Mouse (Mus musculus): ENCODE measurements around the gene Gm21976. TPM values are rescaled to one million over a fixed set of nuclear protein-coding genes. Genes with fewer than 3 reads are reported as not detected.

The Gm21976 gene
- total and polyA plus RNA-seq, 2 experiments from 2014 or later = not detected

DNA sequence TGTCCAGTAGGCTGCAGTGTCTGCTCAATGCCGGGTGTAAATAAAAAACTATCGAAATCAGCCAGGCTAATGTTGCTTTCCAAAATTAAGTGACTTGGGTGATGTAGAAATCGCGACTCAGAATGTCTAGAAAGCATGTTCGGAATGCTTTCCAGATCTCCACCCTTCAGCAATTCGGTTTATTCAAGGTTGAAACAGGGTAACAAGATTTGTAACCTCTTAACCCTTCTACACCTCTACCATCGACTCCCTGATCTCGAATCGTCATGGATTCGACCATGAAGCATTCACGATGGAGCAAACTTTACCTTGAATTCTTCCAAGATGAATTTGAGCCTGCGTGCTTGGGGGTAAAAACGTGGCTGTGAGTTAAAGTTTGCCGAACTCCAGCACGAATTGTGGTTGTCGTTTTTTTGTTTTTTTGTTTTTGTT is 37.6 kb downstream of the Gm21976 start:
- 3% methylated on average over 16 of the region's 16 CpGs for WGBS
- peak overlapping the region; percentile 91 for H3K9ac ChIP-seq (replicated peaks; ENCODE audit: low read depth, low read length)
- no peak for ATAC-seq (ENCODE audit: insufficient read depth, low read depth)
- H3K27me3 ChIP-seq (ENCODE audit: control insufficient read depth, insufficient read depth, low read length) = no peaks in the 10 kb centered on the region
- peak; percentile 26 for TF ChIP-seq CTCF (IDR thresholded peaks at IDR 0.05; ENCODE audit: low read depth)
- no peak for TF ChIP-seq EP300 (IDR thresholded peaks at IDR 0.05; ENCODE audit: low read depth)
- H3K27ac ChIP-seq (ENCODE audit: low read depth) = peak overlapping the region; percentile 92
- peak overlapping the region; percentile 87 for H3K4me3 ChIP-seq (ENCODE audit: low read depth, low read length)
- H3K4me1 ChIP-seq (ENCODE audit: control insufficient read depth, insufficient read depth) = peaks cover 5% of the 10 kb centered on the region
- H3K4me2 ChIP-seq (ENCODE audit: low read depth, low read length) = peak overlapping the region; percentile 77
- H3K9me3 ChIP-seq (replicated peaks; ENCODE audit: control insufficient read depth, low read length) = no peaks in the 10 kb centered on the region
- peaks cover 15% of the 10 kb centered on the region for H3K36me3 ChIP-seq (replicated peaks; ENCODE audit: control insufficient read depth, insufficient read depth, low read length)
- no peak for DNase-seq (ENCODE audit: low spot score)

DNA sequence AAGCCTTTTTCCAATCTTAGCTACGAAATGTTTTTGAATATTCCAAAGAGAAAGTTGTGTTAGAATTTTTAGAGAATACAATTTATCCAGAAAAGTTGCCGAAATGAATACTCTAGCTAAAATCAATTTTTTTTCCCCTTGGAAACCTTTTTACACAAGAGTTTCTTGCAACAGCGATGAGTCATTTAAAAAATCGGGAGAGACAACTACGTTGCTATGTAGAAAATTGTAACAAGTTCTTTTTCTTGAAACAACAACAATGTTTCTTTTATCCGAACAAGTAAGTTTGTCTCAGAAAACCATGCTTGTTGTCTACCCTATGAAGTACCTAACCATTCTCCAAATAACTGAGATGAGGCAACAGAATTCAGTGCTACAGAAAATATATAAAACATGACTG is 38.2 kb downstream of the Gm21976 start:
- peaks cover 9% of the 10 kb centered on the region for H3K36me3 ChIP-seq (replicated peaks; ENCODE audit: control insufficient read depth, insufficient read depth, low read length)
- DNase-seq (ENCODE audit: low spot score) = no peak
- peaks cover 5% of the 10 kb centered on the region for H3K4me1 ChIP-seq (ENCODE audit: control insufficient read depth, insufficient read depth)
- no peak for ATAC-seq (ENCODE audit: insufficient read depth, low read depth)
- no peaks in the 10 kb centered on the region for H3K9me3 ChIP-seq (replicated peaks; ENCODE audit: control insufficient read depth, low read length)
- TF ChIP-seq CTCF (IDR thresholded peaks at IDR 0.05; ENCODE audit: low read depth) = no peak
- TF ChIP-seq EP300 (IDR thresholded peaks at IDR 0.05; ENCODE audit: low read depth) = no peak
- H3K4me2 ChIP-seq (ENCODE audit: low read depth, low read length) = no peak overlapping the region
- 86% methylated on average over 6 of the region's 6 CpGs for WGBS
- no peak overlapping the region for H3K27ac ChIP-seq (ENCODE audit: low read depth)
- H3K4me3 ChIP-seq (ENCODE audit: low read depth, low read length) = no peak overlapping the region; the same call in 1 of the 2 replicates
- no peaks in the 10 kb centered on the region for H3K27me3 ChIP-seq (ENCODE audit: control insufficient read depth, insufficient read depth, low read length)
- H3K9ac ChIP-seq (replicated peaks; ENCODE audit: low read depth, low read length) = peak overlapping the region; percentile 91; the same call in 1 of the 2 replicates

DNA sequence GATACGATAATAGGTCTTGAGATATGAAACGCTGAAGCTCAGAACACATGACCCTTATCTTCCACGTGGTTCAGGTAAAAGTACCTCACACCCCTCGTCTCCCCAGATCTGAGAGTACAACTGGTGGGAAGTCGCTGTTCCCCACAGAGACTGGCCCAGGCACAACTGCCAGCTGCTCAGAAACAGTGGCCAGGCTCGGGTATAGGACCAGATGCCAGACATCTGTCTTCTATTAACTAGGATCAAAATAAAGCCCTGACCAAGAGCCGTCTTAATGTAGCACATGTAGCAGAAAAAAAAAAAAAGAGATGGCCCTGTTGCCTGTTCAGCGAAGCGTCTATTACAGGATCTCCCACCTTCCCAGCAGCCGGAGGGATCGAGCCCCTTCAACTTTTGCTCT is 45.3 kb downstream of the Gm21976 start:
- 80% methylated on average over 11 of the region's 11 CpGs for WGBS
- Histone ChIP-seq H3K27me3 (ENCODE audit: control insufficient read depth, insufficient read depth, low read length) (no peaks in the 10 kb centered on the region), H3K4me2 (ENCODE audit: low read depth, low read length) (no peak overlapping the region), H3K9me3 (replicated peaks; ENCODE audit: control insufficient read depth, low read length) (no peaks in the 10 kb centered on the region), H3K9ac (replicated peaks; ENCODE audit: low read depth, low read length) (no peak overlapping the region), H3K4me3 (ENCODE audit: low read depth, low read length) (no peak overlapping the region), H3K36me3 (replicated peaks; ENCODE audit: control insufficient read depth, insufficient read depth, low read length) (no peaks in the 10 kb centered on the region), H3K4me1 (ENCODE audit: control insufficient read depth, insufficient read depth) (no peaks in the 10 kb centered on the region), H3K27ac (ENCODE audit: low read depth) (no peak overlapping the region)
- TF ChIP-seq CTCF (IDR thresholded peaks at IDR 0.05; ENCODE audit: low read depth) (no peak), EP300 (IDR thresholded peaks at IDR 0.05; ENCODE audit: low read depth) (no peak)
- DNase-seq (ENCODE audit: low spot score) = no peak
- no peak for ATAC-seq (ENCODE audit: insufficient read depth, low read depth)

DNA sequence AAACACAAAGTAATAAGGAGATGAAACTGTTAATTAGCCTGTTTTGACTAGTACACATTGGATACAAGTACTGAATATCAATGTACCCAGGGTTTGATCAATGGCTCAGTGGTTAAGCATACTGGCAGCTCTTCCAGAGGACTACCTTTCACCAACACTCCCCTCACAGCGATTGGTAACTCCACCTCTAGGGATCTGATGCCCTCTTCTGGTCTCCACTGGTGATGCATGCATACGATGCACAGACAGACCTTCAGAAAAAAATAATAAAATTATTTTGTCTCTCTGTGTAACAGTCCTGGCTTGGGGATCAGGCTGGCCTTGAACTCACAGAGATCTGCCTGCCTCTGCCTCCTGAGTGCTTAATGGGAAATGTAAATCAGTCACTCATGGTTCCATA is 52.4 kb downstream of the Gm21976 start:
- ATAC-seq (ENCODE audit: insufficient read depth, low read depth) (no peak), DNase-seq (ENCODE audit: low spot score) (no peak)
- H3K36me3 ChIP-seq (replicated peaks; ENCODE audit: control insufficient read depth, insufficient read depth, low read length) = no peaks in the 10 kb centered on the region
- H3K27ac ChIP-seq (ENCODE audit: low read depth) = no peak overlapping the region
- no peak overlapping the region for H3K4me2 ChIP-seq (ENCODE audit: low read depth, low read length)
- no peaks in the 10 kb centered on the region for H3K27me3 ChIP-seq (ENCODE audit: control insufficient read depth, insufficient read depth, low read length)
- WGBS = 38% methylated on average over 2 of the region's 2 CpGs
- H3K4me1 ChIP-seq (ENCODE audit: control insufficient read depth, insufficient read depth) = no peaks in the 10 kb centered on the region
- H3K9me3 ChIP-seq (replicated peaks; ENCODE audit: control insufficient read depth, low read length) = no peaks in the 10 kb centered on the region
- peak; percentile 37 for TF ChIP-seq CTCF (IDR thresholded peaks at IDR 0.05; ENCODE audit: low read depth)
- no peak for TF ChIP-seq EP300 (IDR thresholded peaks at IDR 0.05; ENCODE audit: low read depth)
- H3K4me3 ChIP-seq (ENCODE audit: low read depth, low read length) = no peak overlapping the region
- H3K9ac ChIP-seq (replicated peaks; ENCODE audit: low read depth, low read length) = no peak overlapping the region

DNA sequence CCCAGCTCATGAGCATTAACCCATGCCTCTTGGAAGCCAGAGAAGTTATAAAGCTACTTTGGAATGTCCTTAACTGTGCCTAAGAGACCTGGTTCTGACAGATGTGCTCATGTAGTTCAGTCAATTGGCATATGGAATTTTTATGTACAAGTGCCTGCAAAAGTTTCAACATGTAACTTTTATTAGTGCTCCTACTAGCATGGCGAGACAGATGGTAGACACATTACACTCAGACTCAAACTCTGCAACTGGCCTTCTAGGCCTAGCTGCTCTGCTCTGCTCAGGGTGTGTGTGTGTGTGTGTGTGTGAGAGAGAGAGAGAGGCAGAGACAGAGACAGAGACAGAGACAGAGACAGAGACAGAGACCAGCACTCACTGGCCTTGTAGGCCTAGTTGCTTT is 56.5 kb downstream of the Gm21976 start:
- WGBS = 74% methylated on average over 1 of the region's 1 CpGs
- Histone ChIP-seq H3K4me1 (ENCODE audit: control insufficient read depth, insufficient read depth) (no peaks in the 10 kb centered on the region), H3K4me3 (ENCODE audit: low read depth, low read length) (no peak overlapping the region), H3K36me3 (replicated peaks; ENCODE audit: control insufficient read depth, insufficient read depth, low read length) (no peaks in the 10 kb centered on the region), H3K4me2 (ENCODE audit: low read depth, low read length) (no peak overlapping the region), H3K27ac (ENCODE audit: low read depth) (no peak overlapping the region), H3K9me3 (replicated peaks; ENCODE audit: control insufficient read depth, low read length) (no peaks in the 10 kb centered on the region), H3K27me3 (ENCODE audit: control insufficient read depth, insufficient read depth, low read length) (no peaks in the 10 kb centered on the region), H3K9ac (replicated peaks; ENCODE audit: low read depth, low read length) (no peak overlapping the region)
- DNase-seq (ENCODE audit: low spot score) (no peak), ATAC-seq (ENCODE audit: insufficient read depth, low read depth) (no peak)
- TF ChIP-seq EP300 (IDR thresholded peaks at IDR 0.05; ENCODE audit: low read depth) (no peak), CTCF (IDR thresholded peaks at IDR 0.05; ENCODE audit: low read depth) (no peak)

DNA sequence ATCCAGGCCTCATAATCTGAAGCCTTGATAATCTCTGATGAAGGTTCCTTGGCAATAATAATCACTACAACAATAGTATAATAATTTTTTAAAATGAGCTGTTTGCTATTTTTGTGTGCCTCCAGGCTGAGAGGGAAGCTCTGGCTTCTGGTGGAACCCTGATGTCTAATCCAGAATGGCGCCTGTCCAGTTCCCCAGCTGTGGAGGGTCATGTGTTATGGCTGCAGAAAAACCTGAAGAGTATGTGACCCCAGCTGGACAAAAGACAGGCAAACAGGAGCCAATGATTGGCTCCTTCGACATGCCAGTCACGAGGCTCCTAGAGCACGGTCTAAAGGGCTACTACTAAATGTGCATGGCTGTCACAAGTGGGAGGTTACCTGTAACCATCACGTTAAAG is 60.8 kb downstream of the Gm21976 start:
- Histone ChIP-seq H3K27me3 (ENCODE audit: control insufficient read depth, insufficient read depth, low read length) (0 out of 2 replicates have a peak, but pooled peaks cover 11% of the 10 kb centered on the region), H3K4me3 (ENCODE audit: low read depth, low read length) (no peak overlapping the region), H3K36me3 (replicated peaks; ENCODE audit: control insufficient read depth, insufficient read depth, low read length) (no peaks in the 10 kb centered on the region), H3K4me1 (ENCODE audit: control insufficient read depth, insufficient read depth) (no peaks in the 10 kb centered on the region), H3K9me3 (replicated peaks; ENCODE audit: control insufficient read depth, low read length) (no peaks in the 10 kb centered on the region), H3K9ac (replicated peaks; ENCODE audit: low read depth, low read length) (no peak overlapping the region), H3K4me2 (ENCODE audit: low read depth, low read length) (no peak overlapping the region), H3K27ac (ENCODE audit: low read depth) (no peak overlapping the region)
- WGBS = 65% methylated on average over 5 of the region's 5 CpGs
- ATAC-seq (ENCODE audit: insufficient read depth, low read depth) (no peak), DNase-seq (ENCODE audit: low spot score) (no peak)
- TF ChIP-seq EP300 (IDR thresholded peaks at IDR 0.05; ENCODE audit: low read depth) = no peak
- TF ChIP-seq CTCF (IDR thresholded peaks at IDR 0.05; ENCODE audit: low read depth) = no peak

All from heart, postnatal 0 days (tissue).